Mouse (Mus musculus) embryonic facial prominence, embryonic 11.5 days (tissue): ENCODE measurements around the gene Abca8a. TPM values are rescaled to one million over a fixed set of nuclear protein-coding genes. Genes with fewer than 3 reads are reported as not detected.

Experiments used
- ATAC-seq: fragments of 200-750 bp; cut with Nextera tagmentation; replicated peaks from 2 replicates; pipeline ENCODE4 v1.8.0; 2017; ENCODE audit warnings: low read depth; ENCODE audit not compliant: insufficient number of reproducible peaks, low FRiP score, low TSS enrichment
- DNase-seq: peaks from one replicate; pipeline ENCODE4 v3.0.0-alpha.2; 2015; ENCODE audit warnings: low spot score
- H3K27ac ChIP-seq: fragments of 300-500 bp; sonication (generic); replicated peaks from 2 replicates; pipeline ENCODE4 v1.5.1; 2014; ENCODE audit warnings: mild to moderate bottlenecking, low read depth, low read length, control low read depth
- H3K27me3 ChIP-seq: fragments of 300-500 bp; sonication (generic); 2 replicates; pipeline ENCODE4 v1.6.1; 2014; ENCODE audit warnings: mild to moderate bottlenecking, low read length, moderate library complexity, mixed read lengths; ENCODE audit not compliant: control insufficient read depth, insufficient read depth
- H3K36me3 ChIP-seq: fragments of 300-500 bp; sonication (generic); replicated peaks from 2 replicates; pipeline ENCODE4 v1.6.1; 2014; ENCODE audit warnings: low read depth, mild to moderate bottlenecking, low read length, moderate library complexity, mixed read lengths; ENCODE audit not compliant: control insufficient read depth, insufficient read depth
- H3K4me1 ChIP-seq: fragments of 300-500 bp; sonication (generic); 2 replicates; pipeline ENCODE4 v1.6.1; 2014; ENCODE audit warnings: low read length, mixed read lengths; ENCODE audit not compliant: control insufficient read depth, insufficient read depth
- H3K4me2 ChIP-seq: fragments of 300-500 bp; sonication (generic); 2 replicates; pipeline ENCODE4 v1.6.1; 2014; ENCODE audit warnings: low read depth, mild to moderate bottlenecking, control low read depth, low read length, moderate library complexity
- H3K4me3 ChIP-seq: fragments of 300-500 bp; sonication (generic); 2 replicates; pipeline ENCODE4 v1.5.1; 2014; ENCODE audit warnings: low read depth, low read length, control low read depth
- H3K9ac ChIP-seq: fragments of 300-500 bp; sonication (generic); replicated peaks from 2 replicates; pipeline ENCODE4 v1.6.1; 2014; ENCODE audit warnings: mild to moderate bottlenecking, control low read depth, low read length
- H3K9me3 ChIP-seq: fragments of 300-500 bp; sonication (generic); replicated peaks from 2 replicates; pipeline ENCODE4 v1.6.1; 2016; ENCODE audit warnings: mild to moderate bottlenecking, low read length, inconsistent platforms, mixed read lengths; ENCODE audit not compliant: control insufficient read depth
- WGBS: fragments of 180-500 bp; shearing (Covaris S2); extraction: QIAGEN DNeasy Blood & Tissue Kit; methylation state at CpG from one replicate; pipeline ENCODE4 v1.1.7; 2014; 5-methylcytosine and 5-hydroxymethylcytosine counted together
- polyA plus RNA-seq: library from polyadenylated mRNA; unstranded; fragments of >200 nt; fragmentation: Nextera tagmentation; extraction: Ambion mirVana; gene quantifications from 2 replicates; pipeline ENCODE4 v1.2.1, GENCODE M21; 2014

Abca8a gene
- polyA plus RNA-seq, result not detected in 2 replicates

DNA sequence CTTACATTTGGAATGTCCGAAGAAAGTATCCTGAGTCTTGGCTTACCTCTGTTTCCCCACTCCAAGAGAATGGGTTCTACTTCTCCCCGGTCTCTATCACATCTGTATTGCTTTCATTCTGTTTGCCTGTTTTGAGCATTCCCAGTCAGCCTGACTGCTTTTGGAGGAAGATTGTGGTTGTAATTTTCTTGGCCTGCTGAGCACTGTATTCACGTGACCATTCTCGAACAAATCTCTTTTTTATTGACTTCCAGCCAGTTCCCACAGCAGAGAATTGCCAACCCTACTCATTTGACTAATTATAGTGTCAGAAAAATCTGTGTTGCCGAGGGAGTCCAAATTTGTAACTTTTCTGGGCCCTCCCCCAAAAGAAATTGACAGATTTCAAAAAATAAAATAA is at the start of gene Abca8a:
Gene Abca8a, minus strand, starts transcription at position 121 of the 400 bp plus-strand sequence.
- no peaks in the 10 kb centered on the region for H3K9me3 ChIP-seq
- H3K27me3 ChIP-seq, result no peaks in the 10 kb centered on the region
- no peaks in the 10 kb centered on the region for H3K4me1 ChIP-seq
- WGBS, result 86% methylated on average over 5 of the region's 5 CpGs
- no peak within 1 kb of the TSS for H3K4me2 ChIP-seq
- DNase-seq (no peak), ATAC-seq (no peak)
- H3K9ac ChIP-seq, result no peak within 1 kb of the TSS
- no peak within 1 kb of the TSS for H3K27ac ChIP-seq
- no peaks in the 10 kb centered on the region for H3K36me3 ChIP-seq
- no peak within 1 kb of the TSS for H3K4me3 ChIP-seq

DNA sequence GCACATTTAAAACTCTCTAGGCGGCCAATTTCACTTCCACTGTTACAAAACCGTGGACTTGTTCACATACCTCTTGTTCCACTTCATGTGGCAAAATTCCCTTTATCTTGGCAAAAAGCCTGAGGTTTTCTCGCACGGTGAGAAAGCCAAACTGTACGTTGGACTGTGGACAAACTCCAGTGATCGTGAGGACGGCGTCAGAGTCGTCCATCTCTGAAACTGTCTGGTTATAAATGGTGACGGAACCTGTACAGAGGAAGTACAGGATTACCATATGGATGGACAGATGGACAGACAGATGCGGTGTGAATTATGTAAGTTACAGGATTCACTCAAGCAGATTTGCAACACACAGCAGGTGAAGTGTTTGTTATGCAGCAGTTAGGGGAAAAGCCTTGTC is 49.6 kb upstream of the Abca8a start:
- Histone ChIP-seq H3K36me3 (no peaks in the 10 kb centered on the region), H3K9me3 (no peaks in the 10 kb centered on the region), H3K4me3 (no peak overlapping the region), H3K4me2 (no peak overlapping the region), H3K27me3 (no peaks in the 10 kb centered on the region), H3K9ac (no peak overlapping the region), H3K4me1 (no peaks in the 10 kb centered on the region), H3K27ac (no peak overlapping the region)
- WGBS, result 89% methylated on average over 11 of the region's 11 CpGs
- DNase-seq (no peak), ATAC-seq (no peak)

GRCm38 (mm10) chr11:110130760-110131159 is 35.0 kb upstream of the Abca8a start:
- DNase-seq (no peak), ATAC-seq (no peak)
- Histone ChIP-seq H3K4me1 (no peaks in the 10 kb centered on the region), H3K4me2 (no peak overlapping the region), H3K9me3 (no peaks in the 10 kb centered on the region), H3K4me3 (no peak overlapping the region), H3K27ac (no peak overlapping the region), H3K9ac (no peak overlapping the region), H3K27me3 (no peaks in the 10 kb centered on the region), H3K36me3 (no peaks in the 10 kb centered on the region)
- 83% methylated on average over 5 of the region's 5 CpGs for WGBS

- H3K27ac ChIP-seq, result no peak overlapping the region
- H3K4me3 ChIP-seq, result no peak overlapping the region
- 59% methylated on average over 4 of the region's 4 CpGs for WGBS
- no peaks in the 10 kb centered on the region for H3K4me1 ChIP-seq
- ATAC-seq, result no peak
- no peaks in the 10 kb centered on the region for H3K27me3 ChIP-seq
- no peaks in the 10 kb centered on the region for H3K9me3 ChIP-seq
- no peak for DNase-seq
- H3K9ac ChIP-seq, result no peak overlapping the region
- H3K4me2 ChIP-seq, result no peak overlapping the region
- H3K36me3 ChIP-seq, result no peaks in the 10 kb centered on the region
Observed at GRCm38 (mm10) chr11:110111137-110111536, 15.4 kb upstream of the Abca8a start.

DNA sequence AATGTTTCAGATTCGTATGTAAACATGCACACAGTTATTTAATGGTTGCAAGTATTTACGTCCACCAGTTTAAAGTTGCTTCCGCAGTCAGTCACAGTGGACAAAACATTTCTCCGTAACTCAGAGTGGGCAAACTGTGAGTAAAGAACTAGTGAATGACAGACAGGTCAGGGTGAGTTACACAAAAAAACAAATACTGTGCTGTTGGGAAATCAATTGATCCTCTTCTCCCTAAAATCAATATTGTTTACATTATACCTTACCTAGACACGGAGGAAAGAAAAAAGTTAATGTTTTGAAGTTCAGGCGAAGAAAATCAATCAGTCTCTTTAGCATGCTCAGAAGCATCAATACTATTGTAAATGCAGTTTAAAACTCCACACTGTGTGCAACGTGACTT is 5.7 kb upstream of the Abca8a start:
- ATAC-seq (no peak), DNase-seq (no peak)
- Histone ChIP-seq H3K4me1 (no peaks in the 10 kb centered on the region), H3K27me3 (no peaks in the 10 kb centered on the region), H3K36me3 (no peaks in the 10 kb centered on the region), H3K4me2 (no peak overlapping the region), H3K4me3 (no peak overlapping the region), H3K27ac (no peak overlapping the region), H3K9ac (no peak overlapping the region), H3K9me3 (no peaks in the 10 kb centered on the region)
- WGBS, result 86% methylated on average over 7 of the region's 7 CpGs

DNA sequence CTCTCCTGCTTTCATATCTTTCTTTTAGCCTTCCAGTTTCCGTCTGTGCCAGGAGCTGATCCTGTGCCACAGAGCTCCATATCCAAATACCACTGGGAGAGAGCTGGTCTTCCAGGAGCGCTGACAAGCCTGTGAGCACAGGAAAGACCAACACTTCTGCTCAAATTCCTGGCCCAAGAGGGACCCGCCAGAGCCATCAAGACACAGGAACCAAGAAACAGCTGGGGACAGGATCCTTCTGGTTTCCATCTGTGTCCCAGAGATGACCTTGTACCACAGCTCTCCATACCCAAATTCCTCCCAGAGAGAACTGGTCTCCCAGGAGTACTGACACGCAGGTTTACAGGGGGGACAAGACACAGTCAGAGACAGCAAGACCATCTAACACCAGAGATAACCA is 3.1 kb upstream of the Abca8a start:
- H3K4me2 ChIP-seq, result no peak overlapping the region
- no peaks in the 10 kb centered on the region for H3K4me1 ChIP-seq
- H3K27me3 ChIP-seq, result no peaks in the 10 kb centered on the region
- no peak overlapping the region for H3K4me3 ChIP-seq
- ATAC-seq (no peak), DNase-seq (no peak)
- no peak overlapping the region for H3K27ac ChIP-seq
- WGBS, result 63% methylated on average over 4 of the region's 4 CpGs
- H3K36me3 ChIP-seq, result no peaks in the 10 kb centered on the region
- no peak overlapping the region for H3K9ac ChIP-seq
- H3K9me3 ChIP-seq, result no peaks in the 10 kb centered on the region

- 75% methylated on average over 6 of the region's 6 CpGs for WGBS
- Histone ChIP-seq H3K27me3 (no peaks in the 10 kb centered on the region), H3K4me3 (no peak overlapping the region), H3K4me1 (no peaks in the 10 kb centered on the region), H3K4me2 (no peak overlapping the region), H3K27ac (no peak overlapping the region), H3K9ac (no peak overlapping the region), H3K36me3 (no peaks in the 10 kb centered on the region), H3K9me3 (no peaks in the 10 kb centered on the region)
- DNase-seq (no peak), ATAC-seq (no peak)
Observed at GRCm38 (mm10) chr11:110097465-110097864, 1.7 kb upstream of the Abca8a start.

GRCm38 (mm10) chr11:110094846-110095380 is 865 bp downstream of the Abca8a start:
- DNase-seq (no peak), ATAC-seq (no peak)
- WGBS, result 81% methylated on average over 7 of the region's 7 CpGs
- Histone ChIP-seq H3K9me3 (no peaks in the 10 kb centered on the region), H3K36me3 (no peaks in the 10 kb centered on the region), H3K27ac (no peak overlapping the region), H3K27me3 (no peaks in the 10 kb centered on the region), H3K4me1 (no peaks in the 10 kb centered on the region), H3K4me2 (no peak overlapping the region), H3K4me3 (no peak overlapping the region), H3K9ac (no peak overlapping the region)
